8 mouse cellular contexts compared by ENCODE assay signal in genomic region chr2:173089437-173089836, GRCm38 (mm10). TPM values are rescaled to one million over a fixed set of nuclear protein-coding genes. Genes with fewer than 3 reads are reported as not detected.
A peak's percentile ranks its signal among the peaks of the same experiment; 100 is the strongest.
DNase-seq lines count a peak whose midpoint lies in the region; ATAC-seq and TF ChIP-seq lines count a peak whose summit lies in the region.

No protein-coding gene starts in this region.

- no peak overlapping the region for H3K4me3 ChIP-seq in limb, embryonic 11.5 days (ENCODE audit: low read depth, low read length)
- no peak overlapping the region for H3K4me3 ChIP-seq in midbrain, postnatal 0 days (ENCODE audit: low read depth, low read length)

- H3K36me3 ChIP-seq in limb, embryonic 11.5 days (ENCODE audit: control insufficient read depth, insufficient read depth, low read length), result no peaks in the 10 kb centered on the region
- H3K36me3 ChIP-seq in midbrain, postnatal 0 days (ENCODE audit: insufficient read depth, low read length), result no peaks in the 10 kb centered on the region

- DNase-seq in A20 (ENCODE audit: low read depth, low spot score), result peak; percentile 81
- DNase-seq in adrenal gland, postnatal 10 days, result peak; percentile 90
- DNase-seq in embryo, embryonic 9.5 days (ENCODE audit: extremely low spot score), result peak; percentile 77
- peak; percentile 89 for DNase-seq in kidney, adult 18-20 months
- peak; percentile 93 for DNase-seq in limb, embryonic 11.5 days (ENCODE audit: low spot score)
- DNase-seq in midbrain, postnatal 0 days (ENCODE audit: low spot score), result peak; percentile 88
- peak; percentile 73 to 84 for DNase-seq in spleen, postnatal 14 days (ENCODE audit: low spot score in 2 of 2)

- WGBS in limb, embryonic 11.5 days, result 17% methylated on average over 6 of the region's 6 CpGs
- WGBS in midbrain, postnatal 0 days, result 22% methylated on average over 6 of the region's 6 CpGs

- no peaks in the 10 kb centered on the region for H3K9me3 ChIP-seq in limb, embryonic 11.5 days (ENCODE audit: control insufficient read depth, low read length)
- no peaks in the 10 kb centered on the region for H3K9me3 ChIP-seq in midbrain, postnatal 0 days (ENCODE audit: low read length)

- no peaks in the 10 kb centered on the region for H3K27me3 ChIP-seq in limb, embryonic 11.5 days (ENCODE audit: control insufficient read depth, insufficient read depth, low read length)
- H3K27me3 ChIP-seq in midbrain, postnatal 0 days (ENCODE audit: insufficient read depth, low read length), result no peaks in the 10 kb centered on the region

- H3K9ac ChIP-seq in limb, embryonic 11.5 days (ENCODE audit: low read length), result no peak overlapping the region
- no peak overlapping the region for H3K9ac ChIP-seq in midbrain, postnatal 0 days (replicated peaks; ENCODE audit: low read length, poor library complexity, severe bottlenecking)

- H3K4me2 ChIP-seq in limb, embryonic 11.5 days (ENCODE audit: low read depth, severe bottlenecking), result no peak overlapping the region
- no peak overlapping the region for H3K4me2 ChIP-seq in midbrain, postnatal 0 days (ENCODE audit: low read depth, low read length, poor library complexity, severe bottlenecking)

- peak; percentile 98 for TF ChIP-seq CTCF in midbrain, postnatal 0 days (IDR thresholded peaks at IDR 0.05)

- no peak overlapping the region for H3K27ac ChIP-seq in limb, embryonic 11.5 days (replicated peaks; ENCODE audit: low read depth, low read length)
- H3K27ac ChIP-seq in midbrain, postnatal 0 days (ENCODE audit: low read depth, low read length), result no peak overlapping the region

- no peaks in the 10 kb centered on the region for H3K4me1 ChIP-seq in limb, embryonic 11.5 days (ENCODE audit: control insufficient read depth, insufficient read depth, low read length)
- H3K4me1 ChIP-seq in midbrain, postnatal 0 days (ENCODE audit: insufficient read depth, low read length), result no peaks in the 10 kb centered on the region

- ATAC-seq in granulocyte monocyte progenitor cell, adult 5-6 weeks (replicated peaks; ENCODE audit: poor library complexity, severe bottlenecking), result peak; percentile 95
- ATAC-seq in limb, embryonic 11.5 days (ENCODE audit: insufficient number of reproducible peaks, low FRiP score, low TSS enrichment, low read depth), result peak; percentile 31; the same call in 1 of the 2 replicates
- ATAC-seq in midbrain, postnatal 0 days (ENCODE audit: low FRiP score), result peak; percentile 44; the same call in 1 of the 2 replicates

RNA-seq across cellular contexts. Expression of gene Ctcfl, which starts 29.9 kb away (rescaled TPM):
- total RNA-seq in adrenal gland, postnatal 10 days (2021), result under 1 TPM; 0.24 to 0.33 TPM
- not detected in 2 replicates for total RNA-seq in granulocyte monocyte progenitor cell, adult 5-6 weeks (2014; fragmentation: Nextera tagmentation)
- not detected in 2 replicates for total RNA-seq in granulocyte monocyte progenitor cell, adult 5-6 weeks (2017)
- polyA plus RNA-seq in limb, embryonic 11.5 days (2014; fragmentation: Nextera tagmentation; extraction: Ambion mirVana), result 0.11 TPM in 1 of 2 replicates, not detected in the other
- not detected in 2 replicates for total RNA-seq in midbrain, postnatal 0 days (2014; rRNA removed)
- not detected in 2 replicates for polyA plus RNA-seq in midbrain, postnatal 0 days (2015; fragmentation: Nextera tagmentation; extraction: Ambion mirVana)

Comparison
In these comparisons a context has a peak if more than half of its experiments do, and no peak if none do; other contexts are left out.
1. ATAC-seq: peak in every context shown above with its lines; median percentile 95 in granulocyte monocyte progenitor cell, adult 5-6 weeks; 44 in midbrain, postnatal 0 days; 31 in limb, embryonic 11.5 days.